Mouse (Mus musculus) hindbrain, embryonic 13.5 days (tissue): ENCODE data around the gene Gpr18. TPM values are rescaled to one million over a fixed set of nuclear protein-coding genes. Genes with fewer than 3 reads are reported as not detected.

Experiments used
- ATAC-seq: fragments of 200-750 bp; cut with Nextera tagmentation; 2 replicates; pipeline ENCODE4 v1.8.0; 2017; ENCODE audit warnings: moderate TSS enrichment; ENCODE audit not compliant: low FRiP score
- H3K27ac ChIP-seq: fragments of 300-500 bp; sonication (generic); 2 replicates; pipeline ENCODE4 v1.5.1; 2015; ENCODE audit warnings: inconsistent platforms, mild to moderate bottlenecking, moderate library complexity
- H3K27me3 ChIP-seq: fragments of 300-500 bp; sonication (generic); 2 replicates; pipeline ENCODE4 v1.6.1; 2015; ENCODE audit warnings: mild to moderate bottlenecking, inconsistent platforms
- H3K36me3 ChIP-seq: fragments of 300-500 bp; sonication (generic); 2 replicates; pipeline ENCODE4 v1.6.1; 2015; ENCODE audit warnings: mild to moderate bottlenecking, inconsistent platforms
- H3K4me1 ChIP-seq: fragments of 300-500 bp; sonication (generic); replicated peaks from 2 replicates; pipeline ENCODE4 v1.6.1; 2015; ENCODE audit warnings: inconsistent platforms
- H3K4me2 ChIP-seq: fragments of 300-500 bp; sonication (generic); 2 replicates; pipeline ENCODE4 v1.6.1; 2015; ENCODE audit warnings: inconsistent platforms, mild to moderate bottlenecking, moderate library complexity
- H3K4me3 ChIP-seq: fragments of 300-500 bp; sonication (generic); 2 replicates; pipeline ENCODE4 v1.5.1; 2015; ENCODE audit warnings: mild to moderate bottlenecking, inconsistent platforms
- H3K9ac ChIP-seq: fragments of 300-500 bp; sonication (generic); 2 replicates; pipeline ENCODE4 v1.6.1; 2015; ENCODE audit warnings: mild to moderate bottlenecking, inconsistent platforms
- H3K9me3 ChIP-seq: fragments of 300-500 bp; sonication (generic); 2 replicates; pipeline ENCODE4 v1.6.1; 2016; ENCODE audit warnings: inconsistent platforms
- WGBS: fragments of 180-500 bp; shearing (Covaris S2); methylation state at CpG from one replicate; pipeline ENCODE4 v1.1.7; 2015; 5-methylcytosine and 5-hydroxymethylcytosine counted together
- polyA plus RNA-seq: library from polyadenylated mRNA; unstranded; fragments of >200 nt; fragmentation: Nextera tagmentation; extraction: Ambion mirVana; gene quantifications from 2 replicates; pipeline ENCODE4 v1.2.1, GENCODE M21; 2015

Gene Gpr18
- polyA plus RNA-seq, 1 experiment from 2014 or later = 0.36 TPM

DNA sequence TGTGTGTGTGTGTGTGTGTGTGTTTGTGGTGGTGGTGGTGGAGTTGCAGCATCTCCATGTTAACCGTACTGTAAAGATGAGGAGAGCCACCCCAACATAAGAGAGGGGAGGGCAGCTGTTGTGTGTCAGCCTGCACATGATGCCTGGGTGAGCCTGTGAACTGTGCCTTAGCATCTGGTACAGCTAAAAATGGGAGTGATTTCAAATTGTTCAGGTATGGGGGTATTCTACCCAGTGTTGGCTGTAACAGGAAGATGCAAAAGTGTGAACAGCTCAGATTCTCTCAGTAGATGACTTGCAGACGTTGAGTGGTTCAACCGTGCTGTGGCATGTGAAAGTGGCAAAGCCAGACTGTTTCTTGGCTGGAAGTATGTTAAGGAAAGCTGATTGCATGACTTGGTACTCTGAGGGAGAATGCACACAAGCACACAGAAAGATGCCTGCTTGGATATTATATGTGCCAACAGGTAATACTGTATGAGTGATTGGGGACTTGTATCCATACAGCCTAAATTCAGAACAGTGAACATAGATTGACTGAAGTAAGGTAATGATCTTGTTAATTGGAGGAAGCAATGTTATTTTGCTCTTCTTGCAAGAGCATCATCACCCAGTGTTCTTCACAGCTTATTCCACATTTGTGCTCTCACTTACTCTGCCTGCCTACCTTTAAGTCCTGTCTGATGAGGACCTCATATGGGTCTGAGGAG, 42.6 kb upstream of the Gpr18 start:
- H3K4me3 ChIP-seq = no peak overlapping the region
- 92% methylated on average over 3 of the region's 3 CpGs for WGBS

DNA sequence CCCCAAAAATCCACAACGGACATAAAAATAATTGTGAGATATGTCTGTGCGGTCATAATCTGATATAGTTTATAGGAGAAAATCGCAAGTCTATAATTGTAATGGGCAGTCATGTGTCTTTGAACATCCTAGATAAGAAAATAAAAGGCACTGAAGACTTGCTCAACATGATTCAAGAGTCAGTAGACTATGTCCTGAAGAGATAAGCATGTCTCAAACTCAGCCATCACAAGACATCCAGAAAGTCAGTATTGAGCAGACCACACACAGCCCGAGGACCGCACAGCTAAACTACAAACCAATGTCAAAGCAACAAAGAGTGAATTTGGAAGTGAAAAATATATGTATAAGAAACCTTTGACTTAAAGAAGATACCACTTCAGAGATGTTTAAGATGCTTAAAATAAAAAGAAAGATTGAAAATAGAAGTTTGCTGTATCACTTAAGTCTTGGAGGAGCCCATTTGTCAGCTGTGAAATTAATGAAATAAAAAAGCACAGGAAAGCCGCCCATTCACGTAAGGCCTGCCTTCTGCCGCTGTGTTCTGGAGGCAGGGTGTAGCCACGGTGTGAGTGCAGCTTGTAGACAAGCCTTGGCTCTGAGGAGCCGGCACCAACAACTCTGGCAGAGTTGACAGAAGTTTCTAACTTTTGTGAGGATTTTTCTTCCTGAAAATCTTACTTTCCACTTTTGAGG, 41.7 kb upstream of the Gpr18 start:
- H3K36me3 ChIP-seq = 0 out of 2 replicates have a peak, but pooled peaks cover 4% of the 10 kb centered on the region
- peaks cover 5% of the 10 kb centered on the region; the same call in 1 of the 2 replicates for H3K4me1 ChIP-seq
- no peaks in the 10 kb centered on the region for H3K9me3 ChIP-seq
- H3K27ac ChIP-seq = no peak overlapping the region
- WGBS = 94% methylated on average over 10 of the region's 10 CpGs
- no peak for ATAC-seq
- no peak overlapping the region for H3K4me3 ChIP-seq
- H3K4me2 ChIP-seq = no peak overlapping the region
- no peak overlapping the region for H3K9ac ChIP-seq
- no peaks in the 10 kb centered on the region for H3K27me3 ChIP-seq

More for the DNA sequence above, 42.6 kb upstream of the Gpr18 start:
- Histone ChIP-seq H3K27me3 (no peaks in the 10 kb centered on the region), H3K4me1 (peaks cover 6% of the 10 kb centered on the region; the same call in 1 of the 2 replicates), H3K27ac (no peak overlapping the region), H3K9me3 (no peaks in the 10 kb centered on the region), H3K36me3 (0 out of 2 replicates have a peak, but pooled peaks cover 4% of the 10 kb centered on the region), H3K4me2 (no peak overlapping the region), H3K9ac (no peak overlapping the region)
- no peak for ATAC-seq

DNA sequence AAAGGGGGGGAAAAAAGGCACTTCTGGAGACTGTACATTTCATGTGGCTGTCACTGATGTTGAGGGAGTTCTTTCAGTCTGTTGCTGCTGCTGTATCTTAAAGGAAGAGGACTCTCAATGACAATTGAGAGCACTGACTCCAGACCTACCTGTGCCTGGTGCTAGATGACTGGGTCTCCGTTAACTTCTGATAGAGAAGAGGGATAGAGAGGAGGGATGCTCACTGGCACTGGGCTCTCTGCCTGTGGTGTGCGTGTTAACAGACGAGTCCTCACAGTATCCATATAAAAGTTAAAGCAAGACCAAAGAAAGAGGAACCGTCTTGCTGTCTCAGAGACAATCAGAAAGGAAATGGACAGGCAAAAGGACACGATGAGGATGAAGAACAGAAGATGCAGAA, 40.7 kb upstream of the Gpr18 start:
- no peak for ATAC-seq
- Histone ChIP-seq H3K27ac (no peak overlapping the region), H3K27me3 (no peaks in the 10 kb centered on the region), H3K4me1 (peaks cover 5% of the 10 kb centered on the region; the same call in 1 of the 2 replicates), H3K4me2 (no peak overlapping the region), H3K4me3 (no peak overlapping the region), H3K9ac (no peak overlapping the region), H3K36me3 (0 out of 2 replicates have a peak, but pooled peaks cover 4% of the 10 kb centered on the region), H3K9me3 (no peaks in the 10 kb centered on the region)
- 96% methylated on average over 5 of the region's 5 CpGs for WGBS

DNA sequence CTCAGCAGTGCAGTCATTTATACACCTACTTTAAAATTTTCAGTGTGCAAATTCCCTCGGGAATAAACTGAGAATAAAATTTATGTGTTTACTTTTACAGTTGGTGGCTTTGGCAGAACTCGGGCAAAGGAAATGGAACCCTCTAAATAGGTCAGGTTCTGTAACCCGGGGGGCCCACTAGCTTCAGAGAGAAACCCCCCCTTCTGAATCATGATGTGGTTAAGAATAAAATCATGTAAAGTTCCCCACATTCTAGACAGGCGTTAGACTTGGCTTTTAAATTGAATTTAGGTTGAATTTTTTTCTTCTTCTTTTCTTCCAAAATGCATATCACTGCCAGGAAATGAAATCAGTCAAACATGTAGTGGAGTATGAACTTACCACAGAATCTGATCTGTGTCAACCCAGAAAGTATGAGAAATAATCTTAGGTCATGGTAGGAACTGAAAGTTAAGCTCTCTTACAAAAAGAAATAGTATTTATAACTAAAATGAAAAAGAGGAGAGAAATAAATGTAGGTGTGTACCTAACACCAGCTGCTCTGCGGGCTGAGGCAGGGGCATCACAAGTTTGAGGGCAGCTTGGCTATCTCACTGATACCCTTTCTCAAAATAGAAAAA, 39.7 kb upstream of the Gpr18 start:
- ATAC-seq = no peak
- H3K27me3 ChIP-seq = no peaks in the 10 kb centered on the region
- 91% methylated on average over 5 of the region's 5 CpGs for WGBS

DNA sequence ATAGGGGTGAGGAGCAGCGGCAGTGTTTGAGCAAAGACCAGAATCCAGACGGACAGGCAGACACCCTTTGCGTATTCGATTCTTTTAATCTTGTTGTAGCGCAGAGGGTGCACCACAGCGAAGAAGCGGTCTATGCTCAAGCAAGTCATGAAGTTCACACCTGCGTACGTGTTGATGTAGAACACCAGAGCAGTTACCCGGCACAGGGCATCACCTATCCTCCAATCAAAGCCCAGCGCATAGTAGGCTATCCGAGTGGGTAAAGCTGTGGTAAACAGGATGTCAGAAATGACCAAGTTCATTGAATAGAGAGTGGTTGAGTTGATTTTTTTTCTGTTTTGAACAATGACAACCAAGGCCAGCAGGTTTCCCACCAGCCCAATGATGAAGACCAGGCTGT, 39.0 kb upstream of the Gpr18 start:
- ATAC-seq = no peak
- Histone ChIP-seq H3K27ac (no peak overlapping the region), H3K9me3 (no peaks in the 10 kb centered on the region), H3K4me1 (peaks cover 5% of the 10 kb centered on the region; the same call in 1 of the 2 replicates), H3K36me3 (0 out of 2 replicates have a peak, but pooled peaks cover 4% of the 10 kb centered on the region), H3K27me3 (no peaks in the 10 kb centered on the region), H3K4me3 (no peak overlapping the region), H3K4me2 (no peak overlapping the region), H3K9ac (no peak overlapping the region)
- over 99% methylated on average over 12 of the region's 12 CpGs for WGBS

More for the DNA sequence above, 39.7 kb upstream of the Gpr18 start:
- Histone ChIP-seq H3K9me3 (no peaks in the 10 kb centered on the region), H3K4me1 (peaks cover 5% of the 10 kb centered on the region; the same call in 1 of the 2 replicates), H3K27ac (no peak overlapping the region), H3K4me2 (no peak overlapping the region), H3K36me3 (0 out of 2 replicates have a peak, but pooled peaks cover 4% of the 10 kb centered on the region), H3K4me3 (no peak overlapping the region), H3K9ac (no peak overlapping the region)

DNA sequence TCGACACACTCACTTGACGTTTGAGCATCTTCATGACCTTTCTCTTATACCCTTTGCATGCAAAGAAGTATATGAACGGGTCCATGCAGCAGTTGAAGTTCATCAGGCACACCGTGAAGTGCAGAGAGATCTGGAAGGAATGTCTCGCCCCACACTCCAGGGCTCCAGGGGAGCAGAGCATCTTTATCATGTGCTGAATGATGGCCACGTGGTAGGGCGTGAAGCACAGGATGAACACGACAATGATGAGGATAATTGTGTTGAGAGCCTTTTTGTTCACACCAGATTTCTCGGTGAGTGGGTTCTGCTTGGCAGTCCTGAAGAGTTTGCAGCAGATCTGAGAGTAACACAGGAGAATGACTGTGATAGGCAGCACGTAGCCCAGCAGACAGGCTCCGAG, 38.5 kb upstream of the Gpr18 start:
- Histone ChIP-seq H3K4me2 (no peak overlapping the region), H3K36me3 (0 out of 2 replicates have a peak, but pooled peaks cover 4% of the 10 kb centered on the region), H3K9ac (no peak overlapping the region), H3K9me3 (no peaks in the 10 kb centered on the region), H3K4me1 (peaks cover 5% of the 10 kb centered on the region; the same call in 1 of the 2 replicates), H3K4me3 (no peak overlapping the region), H3K27me3 (no peaks in the 10 kb centered on the region), H3K27ac (no peak overlapping the region)
- no peak for ATAC-seq
- WGBS = 94% methylated on average over 11 of the region's 11 CpGs

DNA sequence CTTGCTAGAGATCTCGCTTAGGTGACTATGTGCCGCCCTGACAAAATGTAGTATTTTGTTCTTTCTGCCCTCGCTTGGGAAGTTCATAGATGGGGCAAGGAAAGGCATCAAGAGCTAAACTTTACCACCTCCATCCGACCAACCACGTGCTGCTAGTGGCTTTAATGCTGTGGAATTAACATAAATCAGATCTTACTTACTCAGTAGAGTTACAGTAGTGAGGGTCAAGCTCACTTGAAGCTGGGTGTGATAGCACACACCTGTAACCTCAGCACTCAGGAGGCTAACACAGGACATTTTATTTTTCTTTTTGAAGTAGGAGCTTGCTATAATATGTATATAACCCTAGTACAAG, 36.4 kb upstream of the Gpr18 start:
- Histone ChIP-seq H3K4me3 (no peak overlapping the region), H3K9ac (no peak overlapping the region), H3K27me3 (no peaks in the 10 kb centered on the region), H3K36me3 (0 out of 2 replicates have a peak, but pooled peaks cover 4% of the 10 kb centered on the region), H3K4me2 (no peak overlapping the region), H3K9me3 (no peaks in the 10 kb centered on the region), H3K4me1 (no peaks in the 10 kb centered on the region; the same call in 1 of the 2 replicates), H3K27ac (no peak overlapping the region)
- 91% methylated on average over 5 of the region's 5 CpGs for WGBS
- ATAC-seq = no peak

DNA sequence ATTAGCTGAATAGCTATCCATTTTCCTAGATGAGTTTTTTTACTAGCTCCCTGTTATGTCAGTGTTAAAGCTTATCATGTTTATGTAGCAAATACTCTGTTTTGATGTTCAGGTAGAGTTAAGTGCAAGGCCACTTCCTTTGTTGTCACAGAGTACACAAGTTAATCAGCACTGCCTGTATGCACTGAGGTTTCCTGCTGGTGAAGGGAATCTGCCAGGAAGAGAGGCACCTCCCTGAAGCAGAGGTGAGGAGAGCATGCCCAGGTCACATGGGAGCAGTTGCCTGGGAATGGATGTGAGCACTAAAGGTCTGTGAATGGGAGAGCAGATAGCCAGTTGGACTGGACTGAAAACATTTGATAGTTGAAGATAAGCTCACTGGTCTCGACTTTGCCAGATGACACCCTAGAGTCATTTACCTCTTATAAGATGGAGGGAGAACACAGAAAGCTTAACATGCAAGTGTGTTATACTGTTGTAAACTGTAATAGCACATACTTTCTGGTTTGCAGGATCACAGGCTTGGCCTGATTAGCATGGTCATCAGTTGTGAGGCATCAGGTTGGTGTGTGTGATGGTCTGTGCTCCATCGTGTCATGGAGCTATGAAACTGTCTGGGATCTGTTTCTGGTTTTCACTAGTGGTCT, 35.9 kb upstream of the Gpr18 start:
- no peak for ATAC-seq
- Histone ChIP-seq H3K4me2 (no peak overlapping the region), H3K4me3 (no peak overlapping the region), H3K27me3 (no peaks in the 10 kb centered on the region), H3K36me3 (0 out of 2 replicates have a peak, but pooled peaks cover 4% of the 10 kb centered on the region), H3K4me1 (no peaks in the 10 kb centered on the region; the same call in 1 of the 2 replicates), H3K27ac (no peak overlapping the region), H3K9ac (no peak overlapping the region), H3K9me3 (no peaks in the 10 kb centered on the region)
- WGBS = 90% methylated on average over 2 of the region's 2 CpGs

DNA sequence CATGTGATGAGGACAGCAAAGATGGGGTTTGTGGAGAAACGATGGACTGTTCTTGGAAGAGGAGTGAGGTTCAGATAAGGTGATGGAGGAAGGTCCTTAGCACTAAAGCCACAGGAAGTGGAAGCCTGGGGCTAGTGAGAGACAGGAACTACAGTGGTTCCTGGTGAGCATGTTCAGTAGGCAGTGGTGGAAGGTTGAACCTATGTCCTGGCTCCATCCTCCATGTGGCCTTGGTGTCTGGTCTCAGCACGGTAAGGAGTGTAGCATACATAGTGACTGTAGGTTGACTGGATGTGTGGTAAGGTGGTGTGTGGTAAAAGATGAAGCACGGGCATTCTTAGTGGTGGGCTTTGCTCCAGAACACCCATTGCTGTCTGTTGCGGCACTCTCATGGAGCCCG, 34.3 kb upstream of the Gpr18 start:
- no peak overlapping the region for H3K4me2 ChIP-seq
- H3K9me3 ChIP-seq = no peaks in the 10 kb centered on the region
- H3K9ac ChIP-seq = no peak overlapping the region
- no peak overlapping the region for H3K4me3 ChIP-seq
- 0 out of 2 replicates have a peak, but pooled peaks cover 4% of the 10 kb centered on the region for H3K36me3 ChIP-seq
- no peak overlapping the region for H3K27ac ChIP-seq
- H3K27me3 ChIP-seq = no peaks in the 10 kb centered on the region
- ATAC-seq = no peak
- no peaks in the 10 kb centered on the region; the same call in 1 of the 2 replicates for H3K4me1 ChIP-seq
- WGBS = 96% methylated on average over 5 of the region's 5 CpGs

DNA sequence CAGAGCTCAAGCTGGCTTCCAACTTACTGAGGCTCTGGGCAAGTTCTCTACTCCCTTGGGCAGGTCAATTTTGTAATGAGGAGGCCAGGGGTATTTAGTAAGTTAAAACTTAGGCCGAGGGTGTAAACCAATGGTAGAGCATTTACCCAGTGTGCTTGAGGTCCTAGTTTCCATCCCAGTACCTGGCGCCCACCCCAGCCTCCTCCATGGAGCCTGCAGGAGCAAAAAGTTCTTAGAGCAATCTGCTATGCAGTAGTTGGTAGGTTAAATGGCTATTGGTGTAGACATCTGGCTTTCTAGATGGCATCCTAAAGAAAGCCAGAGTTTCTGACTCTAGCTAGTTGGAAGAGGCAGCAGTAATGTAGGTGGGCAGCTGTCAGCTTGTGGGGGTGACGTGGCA, 33.9 kb upstream of the Gpr18 start:
- no peak overlapping the region for H3K4me2 ChIP-seq
- 0 out of 2 replicates have a peak, but pooled peaks cover 2% of the 10 kb centered on the region for H3K36me3 ChIP-seq
- WGBS = 98% methylated on average over 3 of the region's 3 CpGs
- H3K4me3 ChIP-seq = no peak overlapping the region
- H3K27ac ChIP-seq = no peak overlapping the region
- no peaks in the 10 kb centered on the region for H3K9me3 ChIP-seq
- H3K9ac ChIP-seq = no peak overlapping the region
- H3K4me1 ChIP-seq = no peaks in the 10 kb centered on the region; the same call in 1 of the 2 replicates
- ATAC-seq = no peak
- H3K27me3 ChIP-seq = no peaks in the 10 kb centered on the region

DNA sequence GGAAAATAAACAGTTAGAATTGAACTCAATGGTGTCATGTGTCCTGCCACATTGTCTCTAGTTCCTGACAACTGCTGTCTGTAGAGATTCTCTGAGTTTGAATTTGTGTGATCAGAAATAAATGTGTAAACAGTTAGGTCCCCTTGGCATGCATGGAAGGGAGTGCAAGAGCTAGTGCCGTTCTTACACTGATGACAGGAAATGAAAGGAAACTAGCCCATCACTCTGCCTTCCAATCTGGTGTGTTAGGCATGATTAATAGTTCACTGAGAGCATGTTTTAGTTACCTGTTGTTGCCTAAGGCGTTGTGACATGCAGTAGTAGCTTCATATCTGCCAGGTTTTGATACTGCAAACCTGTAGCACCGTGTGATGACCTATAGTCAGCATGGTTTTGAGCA, 32.4 kb upstream of the Gpr18 start:
- H3K27ac ChIP-seq = no peak overlapping the region

More for the DNA sequence above, 32.4 kb upstream of the Gpr18 start:
- Histone ChIP-seq H3K4me2 (no peak overlapping the region), H3K9me3 (no peaks in the 10 kb centered on the region), H3K9ac (no peak overlapping the region), H3K36me3 (no peaks in the 10 kb centered on the region), H3K4me3 (no peak overlapping the region), H3K4me1 (no peaks in the 10 kb centered on the region; the same call in 1 of the 2 replicates), H3K27me3 (no peaks in the 10 kb centered on the region)
- no peak for ATAC-seq
- WGBS = 90% methylated on average over 3 of the region's 3 CpGs
